12 mouse cellular contexts compared by ENCODE assay signal in genomic region chr5:125095525-125096175, GRCm38 (mm10).
DNase-seq lines count a peak whose midpoint lies in the region; ATAC-seq and TF ChIP-seq lines count a peak whose summit lies in the region.
"Had no signal": no experiment of that assay in that cellular context is flagged by ENCODE, and none has a peak within 500 bp of the region (broad histone marks: within the 10 kb centered on the region; RNA-seq: fewer than 3 reads in every experiment).

No protein-coding gene starts in this region.

- intact Hi-C loops in heart, postnatal 25 days (cut with DNase I): no loop called here

- H3K9ac ChIP-seq in lung, postnatal 0 days (replicated peaks; ENCODE audit: low read depth): no peak overlapping the region
- no peak overlapping the region for H3K9ac ChIP-seq in stomach, embryonic 16.5 days (ENCODE audit: low read length)
- H3K9ac ChIP-seq: limb, embryonic 13.5 days had no signal

- H3K4me2 ChIP-seq in lung, postnatal 0 days (replicated peaks; ENCODE audit: low read depth, low read length): no peak overlapping the region
- H3K4me2 ChIP-seq in stomach, embryonic 16.5 days (ENCODE audit: low read depth, low read length): no peak overlapping the region
- H3K4me2 ChIP-seq: limb, embryonic 13.5 days had no signal

- H3K9me3 ChIP-seq in lung, postnatal 0 days (ENCODE audit: low read length): no peaks in the 10 kb centered on the region
- H3K9me3 ChIP-seq in stomach, embryonic 16.5 days (replicated peaks; ENCODE audit: control insufficient read depth, low read length): no peaks in the 10 kb centered on the region; the same call in 1 of the 2 replicates

- H3K36me3 ChIP-seq in lung, postnatal 0 days (ENCODE audit: insufficient read depth, low read length): peaks cover 6% of the 10 kb centered on the region
- peaks cover 25% of the 10 kb centered on the region for H3K36me3 ChIP-seq in stomach, embryonic 16.5 days (ENCODE audit: control insufficient read depth, insufficient read depth, low read length)

- no peaks in the 10 kb centered on the region for H3K27me3 ChIP-seq in lung, postnatal 0 days (replicated peaks; ENCODE audit: insufficient read depth, low read length)
- H3K27me3 ChIP-seq in stomach, embryonic 16.5 days (ENCODE audit: control insufficient read depth, insufficient read depth, low read length): no peaks in the 10 kb centered on the region
- H3K27me3 ChIP-seq: limb, embryonic 13.5 days had no signal

- peak; percentile 86 for ATAC-seq in lung, postnatal 0 days
- ATAC-seq in stomach, embryonic 16.5 days (ENCODE audit: insufficient read depth, low FRiP score): peak; percentile 27

- TF ChIP-seq EP300 in lung, postnatal 0 days (IDR thresholded peaks at IDR 0.05): peak; percentile 79

- 65% methylated on average over 14 of the region's 14 CpGs for WGBS in lung, postnatal 0 days
- 63% methylated on average over 14 of the region's 14 CpGs for WGBS in stomach, embryonic 16.5 days

- no peak for TF ChIP-seq CTCF in lung, postnatal 0 days (IDR thresholded peaks at IDR 0.05)

- peak; percentile 96 for DNase-seq in heart, adult 11 months
- DNase-seq in heart, postnatal 25 days (ENCODE audit: low spot score): no peak
- DNase-seq in lung, postnatal 0 days (ENCODE audit: low spot score): peak; percentile 92
- no peak for DNase-seq in lung, postnatal 25 days (ENCODE audit: low spot score)
- peak; percentile 74 for DNase-seq in lung, postnatal 10 days
- DNase-seq in left cerebral cortex, adult 8-10 months (ENCODE audit: low spot score in 2 of 2): no peak
- no peak for DNase-seq in embryo, embryonic 10 days (ENCODE audit: low spot score)
- DNase-seq: adrenal gland, adult 8-10 months; cerebellum, adult 2 months; kidney, adult 18-20 months had no signal

- H3K4me3 ChIP-seq in lung, postnatal 0 days (ENCODE audit: low read depth, low read length): no peak overlapping the region
- no peak overlapping the region for H3K4me3 ChIP-seq in stomach, embryonic 16.5 days (replicated peaks; ENCODE audit: low read length)
- H3K4me3 ChIP-seq: limb, embryonic 13.5 days had no signal

- no peaks in the 10 kb centered on the region for H3K4me1 ChIP-seq in lung, postnatal 0 days (ENCODE audit: insufficient read depth, low read depth, low read length)
- H3K4me1 ChIP-seq in stomach, embryonic 16.5 days (ENCODE audit: control insufficient read depth, insufficient read depth, low read length): peaks cover 9% of the 10 kb centered on the region; the same call in 1 of the 2 replicates
- H3K4me1 ChIP-seq: limb, embryonic 13.5 days had no signal

- peak overlapping the region; percentile 54 for H3K27ac ChIP-seq in lung, postnatal 0 days (ENCODE audit: low read length)
- H3K27ac ChIP-seq in stomach, embryonic 16.5 days (ENCODE audit: low read length): peak overlapping the region; percentile 80
- H3K27ac ChIP-seq: limb, embryonic 13.5 days had no signal

Comparison
In these comparisons a context has a peak if more than half of its experiments do, and no peak if none do; other contexts are left out.
1. DNase-seq: peak in heart, adult 11 months (single experiment), lung, postnatal 0 days (single experiment) and lung, postnatal 10 days (single experiment); none in heart, postnatal 25 days (single experiment), lung, postnatal 25 days (single experiment), left cerebral cortex, adult 8-10 months (0 of 2) and embryo, embryonic 10 days (single experiment).